Mouse (Mus musculus): Measurements from ENCODE around the gene Isg20. TPM values are rescaled to one million over a fixed set of nuclear protein-coding genes. Genes with fewer than 3 reads are reported as not detected.

The Isg20 gene
- total RNA-seq, 2 experiments from 2014 or later: 8.6 to 9.5 TPM

- no peak for DNase-seq
- intact Hi-C loops (cut with DNase I): no loop called here
These were observed 40.8 kb downstream of the Isg20 start for GRCm38 (mm10) chr7:78953886-78954572.

GRCm38 (mm10) chr7:78954619-78955018 lies 41.4 kb downstream of the Isg20 start:
- intact Hi-C loops (cut with DNase I): no loop called here
- DNase-seq: no peak

- intact Hi-C loops (cut with DNase I): no loop called here
- DNase-seq: no peak
These were observed 41.9 kb downstream of the Isg20 start for GRCm38 (mm10) chr7:78955086-78955485.

GRCm38 (mm10) chr7:78958499-78959073 lies 45.4 kb downstream of the Isg20 start:
- intact Hi-C loops (cut with DNase I): no loop called here
- no peak for DNase-seq

GRCm38 (mm10) chr7:78963891-78964290 lies 50.7 kb downstream of the Isg20 start:
- no peak for DNase-seq

More at GRCm38 (mm10) chr7:78963891-78964290, 50.7 kb downstream of the Isg20 start:
- intact Hi-C loops (cut with DNase I): no loop called here

Small RNA genes within 50 kb of the gene (microRNA-seq; reads per million reads assigned to microRNA genes)
- 2.0 to 2.9 reads per million in 2 experiments for gene Mir7-2 (ENCODE audit: borderline number of aligned reads in 2 of 2)

Other genes with a start within 250 kb of the Isg20 start
- gene Ntrk3, start 175.4 kb upstream of the Isg20 start, total RNA-seq (2021): 1 to 10 TPM; 1.4 to 3.3 TPM
- gene Mrps11, start 130.3 kb upstream of the Isg20 start, total RNA-seq (2021): 10 to 100 TPM; 45.4 to 46.9 TPM
- gene Mrpl46, start 129.9 kb upstream of the Isg20 start, total RNA-seq (2021): 10 to 100 TPM; 50.3 to 57.4 TPM
- 10 to 100 TPM; 12.1 to 14.4 TPM for gene Det1, start 66.2 kb upstream of the Isg20 start, total RNA-seq (2021)
- 10 to 100 TPM; 35.2 to 35.3 TPM for gene Aen, start 17.6 kb upstream of the Isg20 start, total RNA-seq (2021)
- under 1 TPM; 0.14 to 0.19 TPM for gene Acan, start 140.1 kb downstream of the Isg20 start, total RNA-seq (2021)
- under 1 TPM in 1 of 2 experiments, not detected in 1; 0.33 TPM for gene Hapln3, start 217.6 kb downstream of the Isg20 start, total RNA-seq (2021)
- 100 to 1,000 TPM; 135 to 138 TPM for gene Mfge8, start 235.6 kb downstream of the Isg20 start, total RNA-seq (2021)

Measured in heart, postnatal 36 days (tissue).